Mouse (Mus musculus): Measurements from ENCODE around the gene Zbed4. TPM values are rescaled to one million over a fixed set of nuclear protein-coding genes. Genes with fewer than 3 reads are reported as not detected.

Gene Zbed4
- 19.2 TPM for polyA plus RNA-seq (2014; fragmentation: Illumina TruSeq; extraction: RNeasy Lipid Tissue Mini Kit (QIAGEN cat#74804); ENCODE audit: low replicate concordance)

GRCm38 (mm10) chr15:88751564-88752402 is at the start of gene Zbed4:
Gene Zbed4 (plus strand): TSS chr15:88751660.

GRCm38 (mm10) chr15:88733834-88734571 is 17.5 kb upstream of the Zbed4 start, which contains the start of gene Brd1:
Gene Brd1 (minus strand): TSS chr15:88734233.

GRCm38 (mm10) chr15:88819026-88819905 is 67.8 kb downstream of the Zbed4 start, which contains the start of the genes Alg12 and Creld2:
Gene Alg12 (minus strand): TSS chr15:88819318.
Gene Creld2 (plus strand): TSS chr15:88819646.

Other genes with a start within 250 kb of the Zbed4 start
- gene Zdhhc25, start 151.4 kb upstream of the Zbed4 start, polyA plus RNA-seq (2014; fragmentation: Illumina TruSeq; extraction: RNeasy Lipid Tissue Mini Kit (QIAGEN cat#74804); ENCODE audit: low replicate concordance), result not detected
- 29.1 TPM for gene Brd1, start 17.4 kb upstream of the Zbed4 start, polyA plus RNA-seq (2014; fragmentation: Illumina TruSeq; extraction: RNeasy Lipid Tissue Mini Kit (QIAGEN cat#74804); ENCODE audit: low replicate concordance)
- 1.6 TPM for gene Alg12, start 67.7 kb downstream of the Zbed4 start, polyA plus RNA-seq (2014; fragmentation: Illumina TruSeq; extraction: RNeasy Lipid Tissue Mini Kit (QIAGEN cat#74804); ENCODE audit: low replicate concordance)
- gene Creld2, start 68.0 kb downstream of the Zbed4 start, polyA plus RNA-seq (2014; fragmentation: Illumina TruSeq; extraction: RNeasy Lipid Tissue Mini Kit (QIAGEN cat#74804); ENCODE audit: low replicate concordance), result 4.1 TPM
- gene Pim3, start 110.5 kb downstream of the Zbed4 start, polyA plus RNA-seq (2014; fragmentation: Illumina TruSeq; extraction: RNeasy Lipid Tissue Mini Kit (QIAGEN cat#74804); ENCODE audit: low replicate concordance), result 0.82 TPM
- not detected for gene Ttll8, start 202.8 kb downstream of the Zbed4 start, polyA plus RNA-seq (2014; fragmentation: Illumina TruSeq; extraction: RNeasy Lipid Tissue Mini Kit (QIAGEN cat#74804); ENCODE audit: low replicate concordance)
- not detected for gene Mlc1, start 227.3 kb downstream of the Zbed4 start, polyA plus RNA-seq (2014; fragmentation: Illumina TruSeq; extraction: RNeasy Lipid Tissue Mini Kit (QIAGEN cat#74804); ENCODE audit: low replicate concordance)
- gene Mov10l1, start 231.2 kb downstream of the Zbed4 start, polyA plus RNA-seq (2014; fragmentation: Illumina TruSeq; extraction: RNeasy Lipid Tissue Mini Kit (QIAGEN cat#74804); ENCODE audit: low replicate concordance), result not detected